Mouse (Mus musculus): ENCODE measurements around the gene Cyp2f2. TPM values are rescaled to one million over a fixed set of nuclear protein-coding genes. Genes with fewer than 3 reads are reported as not detected.

Cyp2f2 gene
- 0.16 and 0.34 TPM in 2 replicates for polyA plus RNA-seq (2015; fragmentation: Nextera tagmentation; extraction: Ambion mirVana)

- Histone ChIP-seq H3K4me2 (ENCODE audit: low read length) (no peak within 1 kb of the TSS), H3K4me1 (ENCODE audit: control insufficient read depth, insufficient read depth, low read depth, low read length) (no peaks in the 10 kb centered on the region), H3K36me3 (ENCODE audit: control insufficient read depth, insufficient read depth, low read length) (no peaks in the 10 kb centered on the region), H3K27me3 (replicated peaks; ENCODE audit: control insufficient read depth, insufficient read depth, low read length) (no peaks in the 10 kb centered on the region), H3K4me3 (ENCODE audit: low read length) (no peak within 1 kb of the TSS), H3K9ac (ENCODE audit: low read depth, low read length) (no peak within 1 kb of the TSS), H3K27ac (ENCODE audit: low read depth, low read length) (no peak within 1 kb of the TSS), H3K9me3 (ENCODE audit: control insufficient read depth, low read length) (no peaks in the 10 kb centered on the region)
- ATAC-seq, result no peak
These were observed at the start of gene Cyp2f2 for GRCm38 (mm10) chr7:27119676-27120075. TSS of gene Cyp2f2 (plus strand) at chr7:27119909.

- 66% methylated on average over 1 of the region's 1 CpGs for WGBS
- Histone ChIP-seq H3K27ac (ENCODE audit: low read depth, low read length) (no peak overlapping the region), H3K9me3 (ENCODE audit: control insufficient read depth, low read length) (no peaks in the 10 kb centered on the region), H3K4me1 (ENCODE audit: control insufficient read depth, insufficient read depth, low read depth, low read length) (no peaks in the 10 kb centered on the region), H3K4me3 (ENCODE audit: low read length) (no peak overlapping the region), H3K36me3 (ENCODE audit: control insufficient read depth, insufficient read depth, low read length) (no peaks in the 10 kb centered on the region), H3K4me2 (ENCODE audit: low read length) (no peak overlapping the region), H3K27me3 (replicated peaks; ENCODE audit: control insufficient read depth, insufficient read depth, low read length) (no peaks in the 10 kb centered on the region), H3K9ac (ENCODE audit: low read depth, low read length) (no peak overlapping the region)
- no peak for ATAC-seq
These were observed 41.1 kb upstream of the Cyp2f2 start for GRCm38 (mm10) chr7:27078641-27079040.

- no peaks in the 10 kb centered on the region for H3K27me3 ChIP-seq (replicated peaks; ENCODE audit: control insufficient read depth, insufficient read depth, low read length)
- H3K27ac ChIP-seq (ENCODE audit: low read depth, low read length), result no peak overlapping the region
- 79% methylated on average over 2 of the region's 2 CpGs for WGBS
- H3K9ac ChIP-seq (ENCODE audit: low read depth, low read length), result no peak overlapping the region
- no peak overlapping the region for H3K4me2 ChIP-seq (ENCODE audit: low read length)
- no peaks in the 10 kb centered on the region for H3K36me3 ChIP-seq (ENCODE audit: control insufficient read depth, insufficient read depth, low read length)
- no peaks in the 10 kb centered on the region for H3K9me3 ChIP-seq (ENCODE audit: control insufficient read depth, low read length)
- H3K4me3 ChIP-seq (ENCODE audit: low read length), result no peak overlapping the region
- no peaks in the 10 kb centered on the region for H3K4me1 ChIP-seq (ENCODE audit: control insufficient read depth, insufficient read depth, low read depth, low read length)
- no peak for ATAC-seq
These were observed 38.1 kb upstream of the Cyp2f2 start for GRCm38 (mm10) chr7:27081625-27082024.

- Histone ChIP-seq H3K4me2 (ENCODE audit: low read length) (no peak overlapping the region), H3K27ac (ENCODE audit: low read depth, low read length) (no peak overlapping the region), H3K36me3 (ENCODE audit: control insufficient read depth, insufficient read depth, low read length) (no peaks in the 10 kb centered on the region), H3K4me3 (ENCODE audit: low read length) (no peak overlapping the region), H3K4me1 (ENCODE audit: control insufficient read depth, insufficient read depth, low read depth, low read length) (no peaks in the 10 kb centered on the region), H3K27me3 (replicated peaks; ENCODE audit: control insufficient read depth, insufficient read depth, low read length) (no peaks in the 10 kb centered on the region), H3K9ac (ENCODE audit: low read depth, low read length) (no peak overlapping the region), H3K9me3 (ENCODE audit: control insufficient read depth, low read length) (no peaks in the 10 kb centered on the region)
- ATAC-seq, result no peak
- WGBS, result 73% methylated on average over 4 of the region's 4 CpGs
These were observed 28.7 kb upstream of the Cyp2f2 start for GRCm38 (mm10) chr7:27091039-27091438.

GRCm38 (mm10) chr7:27092038-27092703 is 27.5 kb upstream of the Cyp2f2 start:
- Histone ChIP-seq H3K27ac (ENCODE audit: low read depth, low read length) (no peak overlapping the region), H3K4me3 (ENCODE audit: low read length) (no peak overlapping the region), H3K9ac (ENCODE audit: low read depth, low read length) (no peak overlapping the region), H3K27me3 (replicated peaks; ENCODE audit: control insufficient read depth, insufficient read depth, low read length) (no peaks in the 10 kb centered on the region), H3K36me3 (ENCODE audit: control insufficient read depth, insufficient read depth, low read length) (no peaks in the 10 kb centered on the region), H3K4me2 (ENCODE audit: low read length) (no peak overlapping the region), H3K4me1 (ENCODE audit: control insufficient read depth, insufficient read depth, low read depth, low read length) (no peaks in the 10 kb centered on the region), H3K9me3 (ENCODE audit: control insufficient read depth, low read length) (no peaks in the 10 kb centered on the region)
- WGBS, result 74% methylated on average over 7 of the region's 7 CpGs
- no peak for ATAC-seq

- 50% methylated on average over 1 of the region's 1 CpGs for WGBS
- H3K36me3 ChIP-seq (ENCODE audit: control insufficient read depth, insufficient read depth, low read length), result no peaks in the 10 kb centered on the region
- no peak for ATAC-seq
- no peak overlapping the region for H3K27ac ChIP-seq (ENCODE audit: low read depth, low read length)
- H3K4me3 ChIP-seq (ENCODE audit: low read length), result no peak overlapping the region
- H3K27me3 ChIP-seq (replicated peaks; ENCODE audit: control insufficient read depth, insufficient read depth, low read length), result no peaks in the 10 kb centered on the region
- H3K9me3 ChIP-seq (ENCODE audit: control insufficient read depth, low read length), result no peaks in the 10 kb centered on the region
- H3K4me1 ChIP-seq (ENCODE audit: control insufficient read depth, insufficient read depth, low read depth, low read length), result no peaks in the 10 kb centered on the region
- no peak overlapping the region for H3K4me2 ChIP-seq (ENCODE audit: low read length)
- H3K9ac ChIP-seq (ENCODE audit: low read depth, low read length), result no peak overlapping the region
These were observed 26.8 kb upstream of the Cyp2f2 start for GRCm38 (mm10) chr7:27092882-27093281.

GRCm38 (mm10) chr7:27104882-27105281 is 14.8 kb upstream of the Cyp2f2 start:
- no peak overlapping the region for H3K27ac ChIP-seq (ENCODE audit: low read depth, low read length)
- 75% methylated on average over 5 of the region's 5 CpGs for WGBS
- H3K4me1 ChIP-seq (ENCODE audit: control insufficient read depth, insufficient read depth, low read depth, low read length), result no peaks in the 10 kb centered on the region
- no peaks in the 10 kb centered on the region for H3K27me3 ChIP-seq (replicated peaks; ENCODE audit: control insufficient read depth, insufficient read depth, low read length)
- no peak overlapping the region for H3K4me3 ChIP-seq (ENCODE audit: low read length)
- no peak overlapping the region for H3K4me2 ChIP-seq (ENCODE audit: low read length)
- peaks cover 3% of the 10 kb centered on the region; the same call in 1 of the 2 replicates for H3K9me3 ChIP-seq (ENCODE audit: control insufficient read depth, low read length)
- no peak overlapping the region for H3K9ac ChIP-seq (ENCODE audit: low read depth, low read length)
- ATAC-seq, result no peak
- H3K36me3 ChIP-seq (ENCODE audit: control insufficient read depth, insufficient read depth, low read length), result no peaks in the 10 kb centered on the region

GRCm38 (mm10) chr7:27110327-27110726 is 9.4 kb upstream of the Cyp2f2 start:
- Histone ChIP-seq H3K9ac (ENCODE audit: low read depth, low read length) (no peak overlapping the region), H3K4me2 (ENCODE audit: low read length) (no peak overlapping the region), H3K9me3 (ENCODE audit: control insufficient read depth, low read length) (peaks cover 3% of the 10 kb centered on the region), H3K4me3 (ENCODE audit: low read length) (no peak overlapping the region), H3K4me1 (ENCODE audit: control insufficient read depth, insufficient read depth, low read depth, low read length) (no peaks in the 10 kb centered on the region), H3K36me3 (ENCODE audit: control insufficient read depth, insufficient read depth, low read length) (no peaks in the 10 kb centered on the region), H3K27ac (ENCODE audit: low read depth, low read length) (no peak overlapping the region), H3K27me3 (replicated peaks; ENCODE audit: control insufficient read depth, insufficient read depth, low read length) (no peaks in the 10 kb centered on the region)
- no peak for ATAC-seq

- WGBS, result 92% methylated on average over 1 of the region's 1 CpGs
- no peaks in the 10 kb centered on the region for H3K36me3 ChIP-seq (ENCODE audit: control insufficient read depth, insufficient read depth, low read length)
These were observed 8.7 kb upstream of the Cyp2f2 start for GRCm38 (mm10) chr7:27111038-27111437.

GRCm38 (mm10) chr7:27111987-27112386 is 7.7 kb upstream of the Cyp2f2 start:
- H3K9ac ChIP-seq (ENCODE audit: low read depth, low read length), result no peak overlapping the region
- no peak for ATAC-seq
- H3K9me3 ChIP-seq (ENCODE audit: control insufficient read depth, low read length), result peaks cover 3% of the 10 kb centered on the region
- no peak overlapping the region for H3K4me2 ChIP-seq (ENCODE audit: low read length)
- WGBS, result 64% methylated on average over 3 of the region's 3 CpGs
- no peaks in the 10 kb centered on the region for H3K4me1 ChIP-seq (ENCODE audit: control insufficient read depth, insufficient read depth, low read depth, low read length)
- H3K27me3 ChIP-seq (replicated peaks; ENCODE audit: control insufficient read depth, insufficient read depth, low read length), result no peaks in the 10 kb centered on the region
- H3K27ac ChIP-seq (ENCODE audit: low read depth, low read length), result no peak overlapping the region
- H3K4me3 ChIP-seq (ENCODE audit: low read length), result no peak overlapping the region
- H3K36me3 ChIP-seq (ENCODE audit: control insufficient read depth, insufficient read depth, low read length), result no peaks in the 10 kb centered on the region

More at GRCm38 (mm10) chr7:27111038-27111437, 8.7 kb upstream of the Cyp2f2 start:
- H3K4me1 ChIP-seq (ENCODE audit: control insufficient read depth, insufficient read depth, low read depth, low read length), result no peaks in the 10 kb centered on the region
- no peak overlapping the region for H3K27ac ChIP-seq (ENCODE audit: low read depth, low read length)
- no peak overlapping the region for H3K4me3 ChIP-seq (ENCODE audit: low read length)
- H3K9me3 ChIP-seq (ENCODE audit: control insufficient read depth, low read length), result peaks cover 3% of the 10 kb centered on the region
- no peak overlapping the region for H3K9ac ChIP-seq (ENCODE audit: low read depth, low read length)
- no peak for ATAC-seq
- no peak overlapping the region for H3K4me2 ChIP-seq (ENCODE audit: low read length)
- no peaks in the 10 kb centered on the region for H3K27me3 ChIP-seq (replicated peaks; ENCODE audit: control insufficient read depth, insufficient read depth, low read length)
